Mouse (Mus musculus): ENCODE measurements around the gene Plekhm3. TPM values are rescaled to one million over a fixed set of nuclear protein-coding genes. Genes with fewer than 3 reads are reported as not detected.

Plekhm3 gene
- polyA plus RNA-seq, 1 experiment from 2014 or later, result 7.6 TPM

DNA sequence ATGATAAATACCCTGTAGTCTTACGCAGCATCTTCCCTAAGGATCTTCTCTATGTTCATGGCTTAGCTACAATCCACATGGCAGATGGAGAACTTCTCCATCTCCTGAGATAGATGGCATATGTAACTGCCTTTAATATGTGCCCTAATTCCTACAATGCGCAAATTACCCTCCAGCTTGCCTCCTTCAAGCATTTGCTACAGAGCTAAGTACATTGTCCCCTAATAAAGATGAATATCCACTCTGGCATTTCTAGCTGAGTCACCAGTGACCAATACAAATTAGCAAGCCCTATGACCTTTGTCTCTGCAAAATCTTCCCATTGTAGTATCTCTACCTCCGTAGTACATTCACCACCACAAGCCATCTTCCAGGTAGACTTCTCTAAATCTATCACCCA lies 6.4 kb downstream of the Plekhm3 start:
- Histone ChIP-seq H3K4me2 (replicated peaks) (no peak overlapping the region), H3K27me3 (no peaks in the 10 kb centered on the region), H3K36me3 (no peaks in the 10 kb centered on the region), H3K9ac (no peak overlapping the region), H3K27ac (replicated peaks) (no peak overlapping the region), H3K4me1 (no peaks in the 10 kb centered on the region), H3K9me3 (replicated peaks) (no peaks in the 10 kb centered on the region), H3K4me3 (replicated peaks) (no peak overlapping the region)
- WGBS, result 95% methylated on average over 3 of the region's 3 CpGs
- no peak for ATAC-seq (ENCODE audit: insufficient number of reproducible peaks, low FRiP score, low TSS enrichment, low read depth)

DNA sequence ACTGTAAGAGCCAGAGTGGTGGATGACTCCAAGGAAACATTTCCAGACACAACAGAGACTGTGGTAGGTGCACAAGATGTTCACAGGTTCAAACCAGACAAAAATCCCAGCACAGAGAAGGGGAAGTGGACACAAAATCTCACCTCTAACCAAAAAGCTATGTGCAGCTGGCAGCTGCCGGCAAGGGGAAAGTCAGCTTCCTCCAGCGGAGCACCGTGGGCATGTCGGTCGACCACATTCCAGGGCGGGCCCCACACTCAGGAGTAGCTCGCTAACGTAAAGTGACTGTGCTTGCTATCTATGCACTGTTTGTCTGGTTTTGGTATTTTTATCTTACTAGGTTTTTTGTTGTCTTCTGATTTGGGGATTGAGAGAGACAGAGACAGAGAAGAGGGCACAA lies 7.2 kb downstream of the Plekhm3 start:
- Histone ChIP-seq H3K4me2 (replicated peaks) (no peak overlapping the region), H3K4me3 (replicated peaks) (no peak overlapping the region), H3K27ac (replicated peaks) (no peak overlapping the region), H3K27me3 (no peaks in the 10 kb centered on the region), H3K36me3 (no peaks in the 10 kb centered on the region), H3K4me1 (no peaks in the 10 kb centered on the region), H3K9ac (no peak overlapping the region), H3K9me3 (replicated peaks) (no peaks in the 10 kb centered on the region)
- no peak for ATAC-seq (ENCODE audit: insufficient number of reproducible peaks, low FRiP score, low TSS enrichment, low read depth)
- WGBS, result 53% methylated on average over 8 of the region's 8 CpGs

GRCm38 (mm10) chr1:64946106-64946505 lies 10.5 kb downstream of the Plekhm3 start:
- Histone ChIP-seq H3K9me3 (replicated peaks) (no peaks in the 10 kb centered on the region), H3K27me3 (no peaks in the 10 kb centered on the region), H3K4me1 (no peaks in the 10 kb centered on the region), H3K27ac (replicated peaks) (no peak overlapping the region), H3K4me3 (replicated peaks) (no peak overlapping the region), H3K36me3 (no peaks in the 10 kb centered on the region), H3K9ac (no peak overlapping the region), H3K4me2 (replicated peaks) (no peak overlapping the region)
- WGBS, result 69% methylated on average over 4 of the region's 4 CpGs
- no peak for ATAC-seq (ENCODE audit: insufficient number of reproducible peaks, low FRiP score, low TSS enrichment, low read depth)

- Histone ChIP-seq H3K36me3 (no peaks in the 10 kb centered on the region), H3K27ac (replicated peaks) (no peak overlapping the region), H3K4me3 (replicated peaks) (no peak overlapping the region), H3K9ac (no peak overlapping the region), H3K4me2 (replicated peaks) (no peak overlapping the region), H3K9me3 (replicated peaks) (no peaks in the 10 kb centered on the region), H3K27me3 (no peaks in the 10 kb centered on the region), H3K4me1 (no peaks in the 10 kb centered on the region)
- ATAC-seq (ENCODE audit: insufficient number of reproducible peaks, low FRiP score, low TSS enrichment, low read depth), result no peak
- 63% methylated on average over 9 of the region's 9 CpGs for WGBS
Observed at GRCm38 (mm10) chr1:64945214-64945785, 11.3 kb downstream of the Plekhm3 start.

DNA sequence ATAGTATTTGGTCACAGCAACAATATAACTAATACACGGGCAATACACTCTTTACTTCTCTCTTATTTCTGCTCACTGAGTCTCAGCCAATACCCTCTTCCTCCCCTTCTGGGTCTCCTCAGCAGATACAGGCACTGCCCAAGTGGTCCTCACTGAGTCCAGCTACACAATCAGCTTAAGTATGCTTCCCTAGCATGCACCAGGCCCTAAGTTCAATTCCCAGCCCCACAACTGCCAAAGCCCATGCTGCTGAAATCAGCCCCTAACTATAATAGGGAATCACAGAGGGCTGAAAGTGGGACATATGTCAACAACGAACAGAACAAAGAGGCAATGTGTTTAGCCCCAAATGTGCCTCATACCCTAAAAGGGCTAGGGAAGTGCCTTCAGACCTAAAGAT lies 11.9 kb downstream of the Plekhm3 start:
- H3K27me3 ChIP-seq, result no peaks in the 10 kb centered on the region
- H3K27ac ChIP-seq (replicated peaks), result no peak overlapping the region
- H3K4me1 ChIP-seq, result no peaks in the 10 kb centered on the region
- no peaks in the 10 kb centered on the region for H3K36me3 ChIP-seq
- no peaks in the 10 kb centered on the region for H3K9me3 ChIP-seq (replicated peaks)
- 80% methylated on average over 2 of the region's 2 CpGs for WGBS
- no peak for ATAC-seq (ENCODE audit: insufficient number of reproducible peaks, low FRiP score, low TSS enrichment, low read depth)
- no peak overlapping the region for H3K4me2 ChIP-seq (replicated peaks)
- H3K4me3 ChIP-seq (replicated peaks), result no peak overlapping the region
- H3K9ac ChIP-seq, result no peak overlapping the region

- 67% methylated on average over 4 of the region's 4 CpGs for WGBS
- no peaks in the 10 kb centered on the region for H3K4me1 ChIP-seq
Observed at GRCm38 (mm10) chr1:64942006-64942755, 14.4 kb downstream of the Plekhm3 start.

DNA sequence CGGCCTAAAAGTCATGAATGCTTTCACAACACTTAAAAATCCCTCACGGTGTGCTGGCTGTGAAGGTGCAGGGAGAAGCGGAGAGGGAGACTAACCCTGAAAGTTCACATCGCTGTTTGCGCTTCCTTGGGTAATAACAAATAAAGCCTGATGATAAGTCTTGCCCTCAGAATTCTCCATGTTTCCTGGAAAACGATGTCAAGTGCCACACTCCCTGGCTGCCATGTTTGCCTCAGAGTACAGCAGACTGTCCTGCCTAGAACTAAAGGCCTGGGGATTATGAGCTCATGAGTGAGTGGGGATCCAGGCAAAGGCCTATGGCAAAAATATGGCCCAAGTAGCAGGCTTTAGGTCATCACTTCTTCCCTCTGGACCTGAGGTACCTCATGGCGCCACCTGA lies 17.7 kb downstream of the Plekhm3 start:
- Histone ChIP-seq H3K4me2 (replicated peaks) (no peak overlapping the region), H3K9me3 (replicated peaks) (no peaks in the 10 kb centered on the region), H3K4me3 (replicated peaks) (no peak overlapping the region), H3K27me3 (no peaks in the 10 kb centered on the region), H3K36me3 (0 out of 2 replicates have a peak, but pooled peaks cover 17% of the 10 kb centered on the region), H3K4me1 (no peaks in the 10 kb centered on the region), H3K27ac (replicated peaks) (no peak overlapping the region), H3K9ac (no peak overlapping the region)
- no peak for ATAC-seq (ENCODE audit: insufficient number of reproducible peaks, low FRiP score, low TSS enrichment, low read depth)
- 91% methylated on average over 7 of the region's 7 CpGs for WGBS

More at GRCm38 (mm10) chr1:64942006-64942755, 14.4 kb downstream of the Plekhm3 start:
- Histone ChIP-seq H3K36me3 (0 out of 2 replicates have a peak, but pooled peaks cover 9% of the 10 kb centered on the region), H3K4me2 (replicated peaks) (no peak overlapping the region), H3K4me3 (replicated peaks) (no peak overlapping the region), H3K27ac (replicated peaks) (no peak overlapping the region), H3K9me3 (replicated peaks) (no peaks in the 10 kb centered on the region), H3K27me3 (no peaks in the 10 kb centered on the region), H3K9ac (no peak overlapping the region)
- no peak for ATAC-seq (ENCODE audit: insufficient number of reproducible peaks, low FRiP score, low TSS enrichment, low read depth)

DNA sequence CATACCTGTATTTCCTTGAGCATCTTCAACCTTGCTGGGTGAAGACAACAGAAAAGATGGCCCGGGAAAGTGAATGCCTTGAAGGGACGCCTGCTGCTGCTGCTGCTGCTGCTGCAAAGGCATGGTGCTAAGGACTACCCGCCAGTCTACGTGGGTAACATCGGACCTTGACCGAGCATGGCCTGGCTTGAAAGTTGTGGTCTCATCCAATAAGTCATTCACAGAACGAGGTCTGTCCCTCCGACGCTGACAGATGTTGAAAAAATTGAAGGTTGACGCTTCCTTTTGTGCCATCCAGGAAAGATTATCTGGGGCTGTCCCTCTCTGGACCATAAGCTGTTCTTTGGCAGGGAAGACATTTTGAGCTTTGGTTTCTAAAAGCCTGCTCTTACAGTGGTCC lies 18.9 kb downstream of the Plekhm3 start:
- Histone ChIP-seq H3K4me1 (no peaks in the 10 kb centered on the region), H3K27me3 (no peaks in the 10 kb centered on the region)
- WGBS, result 94% methylated on average over 10 of the region's 10 CpGs

GRCm38 (mm10) chr1:64932921-64933320 lies 23.7 kb downstream of the Plekhm3 start:
- no peaks in the 10 kb centered on the region for H3K9me3 ChIP-seq (replicated peaks)
- no peak overlapping the region for H3K27ac ChIP-seq (replicated peaks)
- no peak overlapping the region for H3K9ac ChIP-seq
- no peak for ATAC-seq (ENCODE audit: insufficient number of reproducible peaks, low FRiP score, low TSS enrichment, low read depth)
- H3K4me3 ChIP-seq (replicated peaks), result no peak overlapping the region
- 0 out of 2 replicates have a peak, but pooled peaks cover 13% of the 10 kb centered on the region for H3K36me3 ChIP-seq
- WGBS, result 90% methylated on average over 1 of the region's 1 CpGs
- no peak overlapping the region for H3K4me2 ChIP-seq (replicated peaks)
- no peaks in the 10 kb centered on the region for H3K4me1 ChIP-seq
- H3K27me3 ChIP-seq, result no peaks in the 10 kb centered on the region

More for the DNA sequence above, 18.9 kb downstream of the Plekhm3 start:
- H3K27ac ChIP-seq (replicated peaks), result no peak overlapping the region
- no peak overlapping the region for H3K4me3 ChIP-seq (replicated peaks)
- no peak overlapping the region for H3K4me2 ChIP-seq (replicated peaks)
- 0 out of 2 replicates have a peak, but pooled peaks cover 17% of the 10 kb centered on the region for H3K36me3 ChIP-seq
- ATAC-seq (ENCODE audit: insufficient number of reproducible peaks, low FRiP score, low TSS enrichment, low read depth), result no peak
- H3K9me3 ChIP-seq (replicated peaks), result no peaks in the 10 kb centered on the region
- H3K9ac ChIP-seq, result no peak overlapping the region

DNA sequence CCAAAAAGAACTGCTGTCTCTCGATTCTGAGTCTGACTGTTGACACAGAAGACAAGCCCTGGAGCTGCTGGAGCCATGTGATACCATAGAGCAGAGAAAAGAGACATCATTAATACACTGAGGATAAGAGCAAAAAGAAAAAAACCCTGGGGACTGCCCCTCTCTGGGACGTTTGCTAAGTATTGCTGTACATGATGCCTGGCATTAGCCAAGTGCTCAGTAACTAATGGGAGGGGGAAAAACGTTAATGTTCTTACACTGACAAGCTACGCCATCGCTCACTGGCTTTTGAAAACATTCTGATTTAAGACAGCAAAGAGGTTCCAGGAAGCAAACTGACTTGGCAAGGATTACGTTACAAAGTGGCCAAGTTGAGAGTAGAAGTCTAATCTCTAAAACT lies 26.5 kb downstream of the Plekhm3 start:
- Histone ChIP-seq H3K9ac (no peak overlapping the region), H3K27ac (replicated peaks) (no peak overlapping the region), H3K4me3 (replicated peaks) (no peak overlapping the region), H3K4me1 (no peaks in the 10 kb centered on the region), H3K9me3 (replicated peaks) (no peaks in the 10 kb centered on the region), H3K4me2 (replicated peaks) (no peak overlapping the region), H3K36me3 (no peaks in the 10 kb centered on the region), H3K27me3 (no peaks in the 10 kb centered on the region)
- ATAC-seq (ENCODE audit: insufficient number of reproducible peaks, low FRiP score, low TSS enrichment, low read depth), result no peak
- 62% methylated on average over 6 of the region's 6 CpGs for WGBS

GRCm38 (mm10) chr1:64929673-64930072 lies 27.0 kb downstream of the Plekhm3 start:
- Histone ChIP-seq H3K4me3 (replicated peaks) (no peak overlapping the region), H3K27me3 (no peaks in the 10 kb centered on the region), H3K9me3 (replicated peaks) (no peaks in the 10 kb centered on the region), H3K4me1 (no peaks in the 10 kb centered on the region), H3K36me3 (no peaks in the 10 kb centered on the region), H3K9ac (no peak overlapping the region), H3K27ac (replicated peaks) (no peak overlapping the region), H3K4me2 (replicated peaks) (no peak overlapping the region)
- 67% methylated on average over 4 of the region's 4 CpGs for WGBS
- no peak for ATAC-seq (ENCODE audit: insufficient number of reproducible peaks, low FRiP score, low TSS enrichment, low read depth)

GRCm38 (mm10) chr1:64928542-64928941 lies 28.1 kb downstream of the Plekhm3 start:
- 91% methylated on average over 3 of the region's 3 CpGs for WGBS
- Histone ChIP-seq H3K4me3 (replicated peaks) (no peak overlapping the region), H3K9ac (no peak overlapping the region), H3K27me3 (no peaks in the 10 kb centered on the region), H3K4me2 (replicated peaks) (no peak overlapping the region), H3K27ac (replicated peaks) (no peak overlapping the region), H3K36me3 (no peaks in the 10 kb centered on the region), H3K9me3 (replicated peaks) (no peaks in the 10 kb centered on the region), H3K4me1 (no peaks in the 10 kb centered on the region)
- no peak for ATAC-seq (ENCODE audit: insufficient number of reproducible peaks, low FRiP score, low TSS enrichment, low read depth)

Measured in embryonic facial prominence, embryonic 15.5 days (tissue).